Mouse (Mus musculus) frontal cortex, adult (tissue): ENCODE measurements around the gene 1520401A03Rik.
A peak's percentile ranks its signal among the peaks of the same experiment; 100 is the strongest.

Experiments
- ATAC-seq: cut with Nextera tagmentation; 2 replicates; pipeline ENCODE4 v1.9.2; 2017; ENCODE audit warnings: mild to moderate bottlenecking, moderate library complexity, mixed read lengths; ENCODE audit not compliant: low TSS enrichment

1520401A03Rik gene

DNA sequence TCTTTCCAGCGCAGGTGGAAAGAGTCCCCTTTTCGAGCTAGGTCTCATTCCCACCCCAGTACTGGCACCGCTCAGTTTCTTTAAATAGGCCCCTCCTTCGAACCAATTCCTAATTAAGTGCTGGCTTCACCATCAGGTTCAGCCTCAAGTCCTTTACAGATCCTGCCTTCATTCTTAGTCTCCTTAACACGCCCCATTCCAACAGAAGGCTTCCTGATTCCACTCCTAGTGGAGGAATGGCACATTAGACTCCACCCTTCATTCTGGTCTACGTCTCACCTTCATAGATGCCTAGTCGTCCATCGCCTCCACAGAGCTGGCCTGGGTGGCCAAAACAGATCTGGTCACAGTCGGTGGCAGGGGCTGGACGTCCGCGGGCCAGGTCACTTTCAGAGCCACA is 20.4 kb upstream of the 1520401A03Rik start:
- no peak for ATAC-seq

DNA sequence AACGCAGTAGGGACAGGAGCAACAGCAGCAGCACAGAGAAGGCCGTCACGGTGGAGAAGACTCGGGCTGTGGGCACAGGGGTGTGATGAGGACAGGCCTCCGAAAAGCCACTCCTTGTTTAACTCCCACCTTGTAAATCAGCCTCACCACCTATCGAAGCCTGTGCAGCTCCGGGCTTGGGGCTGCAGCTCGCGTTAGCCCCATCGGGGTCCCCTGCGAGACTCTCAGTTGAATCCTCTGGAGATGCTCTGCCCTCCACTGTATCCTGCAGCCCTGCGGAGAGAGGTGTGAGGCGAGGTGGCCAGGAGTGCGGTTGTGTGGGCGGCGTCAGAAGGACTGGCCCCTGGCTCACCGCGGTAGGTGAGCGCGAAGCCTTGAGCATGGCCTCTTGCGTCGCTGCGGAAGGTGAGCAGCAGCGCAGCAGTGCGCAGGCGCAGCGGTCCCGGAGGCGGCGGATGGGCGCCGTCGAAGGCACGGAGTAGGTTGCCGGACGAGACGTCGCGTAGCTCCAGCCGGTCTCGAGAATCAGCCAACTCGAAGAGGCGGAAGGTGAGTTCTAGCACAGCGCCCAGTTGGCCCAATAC is 19.7 kb upstream of the 1520401A03Rik start:
- no peak for ATAC-seq

DNA sequence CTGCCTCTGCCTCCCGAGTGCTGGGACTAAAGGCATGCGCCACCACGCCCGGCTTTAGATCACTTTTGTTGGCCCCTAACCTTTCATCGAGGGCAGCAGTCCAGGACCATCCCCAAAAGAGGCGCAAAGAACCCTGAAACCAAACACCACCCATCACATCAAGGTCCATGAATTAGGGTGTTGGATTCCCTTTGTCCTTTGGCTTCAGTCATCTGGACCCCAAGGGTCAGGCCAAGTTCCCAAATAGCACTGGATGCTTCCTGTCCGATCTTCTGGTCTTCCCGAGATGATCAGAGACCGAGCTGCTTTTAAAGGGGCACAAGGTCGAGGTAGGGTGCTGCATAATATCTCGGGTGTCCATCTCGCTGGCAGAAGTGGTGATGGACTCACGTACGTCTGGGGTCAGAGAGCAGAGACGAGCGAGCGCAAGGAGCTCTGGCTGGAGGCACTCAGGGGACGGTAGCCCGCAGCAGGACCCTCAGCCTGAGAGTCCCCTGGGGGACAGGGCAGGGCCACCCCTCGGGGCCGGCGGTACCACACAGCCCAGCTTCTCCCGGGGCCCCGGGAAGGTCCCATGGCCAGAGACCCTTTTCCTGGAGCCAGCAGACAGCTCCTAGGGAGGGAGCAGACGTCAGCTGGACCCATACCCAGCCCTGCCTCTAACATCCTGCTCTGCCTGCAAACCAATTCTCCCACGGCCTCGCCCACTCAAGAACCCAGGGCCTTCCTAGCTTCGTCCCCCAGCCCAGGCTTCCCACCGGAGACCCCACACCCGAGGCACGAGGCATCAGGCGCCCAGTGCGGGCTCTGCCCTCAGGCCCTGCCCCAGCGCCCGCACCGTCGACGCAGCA is 19.0 kb upstream of the 1520401A03Rik start:
- no peak for ATAC-seq

DNA sequence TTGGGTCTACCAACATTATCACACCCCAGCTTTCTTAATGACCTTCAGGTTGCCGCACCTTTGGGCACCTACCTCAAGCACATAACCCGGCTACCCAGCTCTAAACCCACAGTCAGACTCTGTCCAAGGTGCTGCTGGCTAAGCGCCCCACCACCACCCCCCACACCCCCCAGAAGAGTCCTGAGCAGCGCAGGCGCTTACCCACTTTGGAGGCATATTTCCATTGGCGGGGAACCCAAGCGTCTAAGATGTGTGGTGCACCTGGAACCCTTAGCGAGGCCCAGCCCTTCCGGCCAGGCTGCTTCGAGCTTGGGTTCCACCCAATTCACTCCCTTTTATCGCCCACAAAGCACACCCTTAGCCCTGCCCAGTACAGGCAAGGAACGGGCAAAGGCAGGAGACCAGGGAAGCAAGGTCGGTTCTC is 18.0 kb upstream of the 1520401A03Rik start, which contains the start of gene Paqr4:
TSS of gene Paqr4 (minus strand) at position 270 of the 424 bp plus-strand sequence.
- peak; percentile 4; the same call in 1 of the 2 replicates for ATAC-seq

DNA sequence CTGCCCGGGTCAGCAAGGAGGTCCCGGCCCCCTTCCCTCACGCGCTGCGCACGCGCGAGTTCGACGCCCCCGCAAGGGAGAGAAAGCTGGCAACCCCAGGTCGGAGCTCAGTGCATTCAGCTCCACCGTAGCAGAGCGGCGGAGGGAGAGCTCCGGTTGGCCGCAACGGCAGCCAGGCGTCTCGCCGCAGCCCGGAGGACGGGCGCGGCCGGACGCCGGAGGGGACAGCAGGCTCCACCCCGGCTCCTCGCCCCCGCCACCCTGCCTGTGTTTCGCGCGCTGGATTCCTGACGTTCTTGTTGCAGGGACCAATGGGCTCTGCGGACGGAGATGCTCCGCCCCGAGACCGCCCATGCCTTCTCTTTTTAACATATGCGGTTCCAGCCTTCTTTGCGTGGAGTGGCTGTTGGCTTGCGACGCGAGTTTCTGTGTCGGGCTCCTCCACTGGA is 17.6 kb upstream of the 1520401A03Rik start:
- ATAC-seq = peak; percentile 87

DNA sequence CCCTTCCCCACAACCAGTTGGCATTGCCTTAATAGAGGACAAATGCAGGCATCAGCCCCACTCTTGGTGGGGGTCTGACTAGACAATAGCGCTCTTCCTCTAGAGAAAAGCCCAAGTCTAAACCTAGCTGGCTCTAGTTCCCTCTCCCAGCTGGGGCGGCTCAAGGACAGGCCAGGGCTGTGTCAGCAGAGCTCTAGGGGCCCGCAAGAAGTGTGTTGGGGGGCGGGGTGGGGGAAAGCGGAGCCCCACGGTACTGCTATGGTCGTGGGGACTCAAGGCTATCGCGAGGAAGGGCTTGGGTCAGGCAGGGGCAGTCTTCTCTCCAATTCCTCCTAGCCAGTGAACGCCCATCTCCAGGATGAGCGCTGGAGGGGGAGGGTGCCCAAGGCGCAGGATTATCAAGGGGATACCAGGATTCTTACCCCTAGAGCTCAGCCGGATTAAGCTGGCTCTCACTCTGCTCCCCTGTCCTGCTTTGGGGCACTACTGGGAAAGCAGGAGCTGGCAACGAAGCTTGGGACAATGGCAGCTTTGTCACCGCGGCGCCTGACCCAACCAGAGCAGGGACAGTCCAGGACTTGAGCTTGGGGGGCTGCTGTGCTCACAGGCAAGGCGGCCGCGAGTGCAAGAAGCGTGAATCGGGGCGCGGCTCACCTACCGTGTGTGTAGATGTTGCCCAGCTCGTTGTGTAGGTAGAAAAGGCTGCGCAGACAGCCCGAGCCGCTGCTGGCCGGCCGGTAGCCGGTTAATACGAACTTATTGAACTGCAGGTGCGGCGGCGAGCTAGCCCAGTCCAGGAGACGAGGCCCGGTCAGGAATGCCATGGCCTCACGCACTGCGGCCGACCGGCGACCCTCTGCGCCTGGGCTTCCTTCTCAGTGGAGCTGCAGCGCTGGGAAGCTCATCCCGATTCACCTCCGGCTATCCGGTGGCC is 16.9 kb upstream of the 1520401A03Rik start:
- peak; percentile 29; the same call in 1 of the 2 replicates for ATAC-seq

DNA sequence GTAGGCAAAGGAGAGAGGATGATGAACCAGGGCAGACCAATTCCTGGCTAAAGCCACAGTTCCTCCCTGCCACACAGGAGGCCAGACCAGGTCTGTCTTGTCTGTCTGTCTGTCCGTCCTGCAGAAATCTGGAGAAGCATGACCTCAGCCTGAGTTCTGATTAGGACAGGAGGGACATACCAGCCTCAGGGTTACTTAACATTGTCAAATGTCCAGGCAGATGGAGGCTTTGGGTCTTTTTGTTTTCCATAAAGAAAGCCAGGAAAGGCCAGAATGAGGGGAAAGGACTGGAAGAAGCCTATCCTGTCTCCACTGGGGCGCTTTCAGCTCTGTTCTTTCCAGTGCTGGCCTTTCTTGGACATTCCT is 16.2 kb upstream of the 1520401A03Rik start:
- no peak for ATAC-seq

DNA sequence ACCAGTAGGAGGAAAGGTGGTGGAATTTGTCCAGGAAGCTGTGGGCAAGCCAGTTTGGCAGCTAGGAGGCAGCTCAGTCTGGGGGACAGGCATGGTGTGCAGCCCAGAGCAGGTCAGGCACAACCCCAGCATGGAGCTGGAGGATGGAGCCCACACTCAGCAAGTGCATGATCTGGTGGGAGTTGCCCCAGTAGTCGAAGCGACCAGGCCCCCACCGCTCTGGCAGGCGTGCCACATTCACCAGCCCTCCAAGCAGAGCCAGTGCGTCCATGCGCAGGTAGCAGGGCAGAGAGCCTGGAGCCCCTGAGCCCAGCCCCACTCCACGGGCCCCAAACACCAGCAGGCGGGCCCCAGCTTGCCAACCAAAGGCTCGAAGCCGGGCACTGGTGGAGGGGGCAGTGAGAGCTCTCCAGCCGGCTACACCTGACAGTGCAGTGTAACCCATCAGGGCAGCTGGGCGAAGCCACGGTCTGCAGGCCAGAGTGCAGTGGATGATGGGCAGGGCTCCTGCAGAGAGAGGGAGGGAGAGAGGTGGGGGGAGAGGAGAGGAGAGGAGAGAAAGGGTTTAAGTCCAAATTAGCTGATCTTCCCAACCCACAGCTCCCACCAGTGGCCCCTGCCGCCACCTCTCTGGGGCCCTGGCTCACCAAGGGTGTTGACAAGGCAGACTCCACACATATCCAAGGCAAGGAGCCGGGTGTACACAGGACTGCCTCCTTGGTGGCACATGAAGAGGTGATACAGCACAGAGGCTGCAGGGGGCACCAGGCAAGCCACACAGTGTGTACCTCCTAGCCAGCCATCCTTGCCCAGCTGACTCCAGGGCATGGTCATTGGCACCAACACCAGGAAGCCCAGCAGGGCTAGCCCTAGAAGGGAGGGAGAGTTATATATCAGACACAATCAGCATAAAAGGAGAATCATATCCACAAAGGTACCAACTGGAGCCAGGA is 15.2 kb upstream of the 1520401A03Rik start:
- no peak for ATAC-seq

DNA sequence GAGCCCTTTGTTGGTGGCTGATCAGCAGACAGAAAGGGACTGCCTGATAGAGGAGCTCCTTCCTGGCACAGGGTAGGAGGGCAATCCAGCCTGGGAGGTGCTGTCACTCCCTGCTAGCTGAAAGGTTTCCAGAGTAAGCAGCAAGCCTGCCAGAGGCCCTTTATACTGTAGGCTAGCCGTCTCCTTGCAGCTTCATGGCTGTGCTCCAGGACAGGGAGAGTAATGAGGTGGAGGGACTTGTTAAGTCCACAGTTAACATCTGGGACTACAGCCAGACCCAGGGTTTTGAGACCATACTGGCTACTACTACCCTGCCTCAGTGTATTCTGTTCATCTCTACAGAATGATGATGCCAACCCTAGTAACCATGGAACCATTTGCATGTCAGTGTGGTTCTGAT is 11.8 kb upstream of the 1520401A03Rik start:
- ATAC-seq = no peak

DNA sequence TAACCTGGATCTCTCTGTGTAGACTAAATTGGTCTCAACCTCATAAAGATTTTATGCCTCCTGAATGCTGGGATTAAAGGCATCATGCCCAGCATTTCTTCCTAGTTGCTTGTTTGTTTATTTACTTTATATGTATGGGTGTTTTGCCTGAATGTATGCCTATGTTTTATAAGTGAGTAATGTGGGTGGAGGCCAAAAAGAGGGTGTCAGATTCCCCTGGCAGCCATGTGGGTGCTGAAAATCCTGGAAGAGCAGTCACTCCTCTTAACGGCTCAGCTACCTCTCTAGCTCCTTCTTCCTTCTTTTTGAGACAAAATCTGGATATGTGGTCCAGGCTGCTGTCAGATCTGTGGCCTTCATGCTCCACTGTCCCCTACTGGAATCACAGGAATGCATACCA is 7.9 kb upstream of the 1520401A03Rik start:
- no peak for ATAC-seq

DNA sequence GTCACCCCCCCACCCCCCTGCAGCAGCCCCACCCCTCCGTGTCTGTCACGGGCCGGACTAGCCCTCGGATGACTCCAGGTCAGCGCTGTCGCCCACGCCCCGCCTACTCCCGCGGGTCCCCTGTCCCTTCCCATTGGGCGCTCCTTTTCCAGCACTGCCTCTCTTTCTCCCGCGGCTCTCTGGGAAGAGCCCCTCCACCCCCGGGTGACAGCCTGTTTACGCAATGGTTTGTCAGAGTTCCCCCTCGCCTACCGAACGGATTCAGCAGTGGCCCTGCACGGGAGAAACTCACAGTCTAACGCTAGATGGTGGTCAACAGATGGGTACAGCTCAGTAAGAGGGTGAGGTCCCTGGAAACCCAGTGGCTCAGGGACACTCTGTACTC is 4.2 kb upstream of the 1520401A03Rik start:
- peak; percentile 53 for ATAC-seq

DNA sequence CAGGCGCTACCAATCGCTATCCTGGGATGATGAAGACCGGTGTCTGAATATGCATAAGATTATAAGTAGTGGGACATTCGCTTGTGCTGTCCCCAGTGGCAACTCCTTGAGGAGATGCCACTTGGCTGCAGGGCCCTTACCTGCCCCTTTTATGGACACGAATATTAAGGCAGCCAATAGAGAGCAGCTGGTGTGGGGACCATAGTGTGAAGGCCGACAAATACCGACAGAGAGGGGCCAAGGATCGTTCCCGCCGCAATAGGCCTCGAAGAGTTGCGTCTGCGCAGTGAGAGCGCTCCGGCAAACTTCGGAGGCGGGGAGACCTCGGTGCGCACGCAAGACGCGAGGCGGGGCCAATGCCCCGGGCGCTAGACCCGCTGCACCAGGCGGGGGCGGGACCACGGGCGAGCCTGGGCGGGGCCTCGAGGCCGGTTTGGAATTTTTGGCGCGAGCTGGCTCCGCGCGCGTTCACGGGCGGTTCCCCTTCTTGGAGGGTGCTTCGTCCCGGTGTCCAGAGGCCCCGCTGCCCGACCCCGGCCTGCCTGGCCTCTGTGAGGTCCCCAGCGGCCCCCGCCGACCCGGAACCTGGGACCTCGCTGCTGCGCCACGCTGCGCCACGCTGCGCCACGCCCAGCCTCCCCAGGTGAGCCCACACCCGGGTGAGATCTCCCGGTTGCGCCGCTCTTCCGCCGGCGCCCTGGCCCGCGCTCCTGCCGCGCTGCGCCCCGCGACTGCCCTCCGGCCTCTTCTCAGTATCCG is 3.6 kb upstream of the 1520401A03Rik start, which contains the start of gene Pkmyt1:
TSS of gene Pkmyt1 (plus strand) at position 338 of the 759 bp plus-strand sequence.
- peak; percentile 89 for ATAC-seq

DNA sequence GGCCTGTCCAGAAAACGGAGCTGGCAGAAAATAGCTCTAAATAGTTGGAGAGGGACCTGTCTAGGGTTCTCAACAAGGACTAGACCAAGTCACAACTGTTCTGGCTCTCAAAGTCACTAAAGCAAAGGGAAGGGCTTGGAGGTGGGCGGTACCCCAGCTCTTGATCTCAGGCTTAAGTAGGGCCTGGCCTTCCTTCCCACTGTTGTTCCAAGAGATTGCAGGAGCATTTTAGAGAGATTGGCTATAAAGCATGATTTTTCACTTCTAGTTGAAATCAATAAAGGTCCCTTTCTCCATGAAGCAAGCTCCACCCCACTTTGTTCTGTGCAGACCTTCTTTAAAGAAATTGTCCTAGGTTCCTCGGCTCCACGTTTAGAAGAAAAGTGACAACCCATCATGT is 2.9 kb upstream of the 1520401A03Rik start:
- no peak for ATAC-seq

DNA sequence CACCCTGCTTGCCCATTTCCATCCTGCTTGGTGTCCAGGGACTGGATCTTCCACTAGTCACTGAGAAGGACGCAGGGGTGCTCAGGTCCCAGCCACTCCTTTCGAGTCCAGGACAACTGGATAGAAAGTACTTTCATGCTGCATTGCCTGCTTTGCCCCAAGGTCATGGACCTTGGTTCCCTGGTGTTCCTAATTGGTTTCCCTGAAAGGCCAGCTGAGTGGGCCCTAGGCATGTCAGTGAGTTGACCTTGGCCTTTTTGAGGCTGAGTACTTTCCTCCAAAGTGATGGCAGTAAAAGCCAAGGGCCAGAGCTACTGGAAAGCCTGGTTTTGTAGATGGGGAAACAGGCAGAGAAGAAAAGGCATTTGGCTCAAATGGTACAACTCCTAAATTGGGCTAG is 697 bp downstream of the 1520401A03Rik start:
- no peak for ATAC-seq

DNA sequence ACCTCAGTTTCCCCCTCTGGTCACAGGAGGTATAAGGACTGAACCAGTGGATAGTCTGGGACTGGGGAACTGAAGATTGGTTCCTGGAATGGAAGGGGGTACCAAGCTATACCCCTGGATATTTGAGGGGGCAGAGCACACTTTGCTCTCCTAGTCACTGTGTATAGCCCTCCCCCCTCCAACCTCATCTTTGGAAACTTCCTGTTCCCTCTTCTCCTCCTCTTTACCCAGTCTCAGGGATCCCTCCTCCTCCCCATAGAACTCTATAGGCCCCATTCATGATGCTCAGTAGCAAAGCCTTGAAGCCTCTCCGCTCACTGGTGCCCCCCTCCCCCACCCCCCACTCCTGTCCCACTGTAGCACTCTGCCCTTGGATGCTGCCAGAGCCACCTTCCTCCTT is 3.1 kb downstream of the 1520401A03Rik start:
- ATAC-seq = no peak

DNA sequence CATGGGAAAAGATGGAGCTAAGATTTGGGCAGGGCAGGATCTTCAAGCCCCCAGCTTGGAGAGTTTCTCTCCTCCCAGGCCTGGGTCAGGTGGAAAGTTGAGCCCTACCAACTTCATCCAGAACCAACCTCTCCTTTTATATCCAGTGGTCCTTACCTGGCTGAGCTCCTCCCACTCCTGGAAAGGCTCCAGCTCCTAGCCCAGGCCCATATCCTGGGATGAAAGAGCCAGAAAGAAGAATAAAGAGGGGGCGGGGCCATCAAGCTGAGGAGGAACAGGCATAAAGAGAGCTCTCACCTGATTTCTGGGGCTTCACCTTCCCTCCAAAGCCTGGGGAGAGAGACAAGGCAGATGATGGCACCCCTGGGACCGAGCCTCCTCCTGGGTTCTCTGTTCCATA is 5.6 kb downstream of the 1520401A03Rik start:
- ATAC-seq = no peak

DNA sequence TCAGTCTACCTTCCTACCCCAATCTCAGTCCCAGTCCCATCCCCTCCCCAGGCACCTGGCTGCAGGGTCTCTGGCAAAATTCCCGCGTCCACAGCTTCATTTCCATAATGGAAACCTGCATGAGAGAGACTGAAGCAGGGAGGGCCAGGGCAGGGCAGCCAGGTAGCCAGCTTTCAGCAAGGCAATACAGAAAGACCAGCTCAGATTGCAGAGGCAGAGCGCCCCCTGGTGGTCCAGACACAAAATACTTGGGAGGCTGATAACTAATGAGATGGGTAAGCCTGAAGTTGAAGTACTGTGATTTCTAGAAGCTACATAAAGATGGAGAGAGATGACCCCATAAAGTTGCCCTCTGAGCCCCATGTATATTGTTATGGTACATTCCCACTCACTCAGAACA is 16.4 kb downstream of the 1520401A03Rik start:
- ATAC-seq = peak; percentile 83

DNA sequence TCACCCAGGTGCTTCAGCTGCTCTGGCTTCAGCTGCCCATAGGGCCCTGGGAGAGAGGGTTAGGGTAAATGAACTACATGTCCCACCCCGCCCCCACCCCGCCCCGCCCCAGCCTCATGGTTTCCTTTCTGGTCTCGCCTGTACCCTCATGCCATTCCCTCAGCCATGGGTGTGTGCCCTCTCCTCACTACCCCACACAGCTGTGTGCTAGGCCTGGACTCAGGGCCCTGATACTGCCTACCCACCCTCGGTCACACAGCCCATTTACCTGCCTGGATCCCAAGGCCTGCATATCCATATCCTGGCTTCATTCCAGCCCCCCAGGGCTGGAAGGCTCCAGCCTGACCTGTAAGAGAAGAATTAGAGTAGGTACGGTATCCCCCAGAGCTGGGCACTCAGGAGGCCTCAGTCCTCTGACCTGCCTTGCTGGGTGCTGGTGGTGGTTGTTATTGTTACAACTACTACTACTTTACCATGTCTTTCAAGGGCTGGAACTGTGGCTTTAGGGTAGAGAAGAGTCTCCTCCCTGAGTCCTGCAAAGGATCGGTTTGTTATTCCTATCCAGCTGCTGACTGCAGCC is 17.0 kb downstream of the 1520401A03Rik start:
- ATAC-seq = no peak

DNA sequence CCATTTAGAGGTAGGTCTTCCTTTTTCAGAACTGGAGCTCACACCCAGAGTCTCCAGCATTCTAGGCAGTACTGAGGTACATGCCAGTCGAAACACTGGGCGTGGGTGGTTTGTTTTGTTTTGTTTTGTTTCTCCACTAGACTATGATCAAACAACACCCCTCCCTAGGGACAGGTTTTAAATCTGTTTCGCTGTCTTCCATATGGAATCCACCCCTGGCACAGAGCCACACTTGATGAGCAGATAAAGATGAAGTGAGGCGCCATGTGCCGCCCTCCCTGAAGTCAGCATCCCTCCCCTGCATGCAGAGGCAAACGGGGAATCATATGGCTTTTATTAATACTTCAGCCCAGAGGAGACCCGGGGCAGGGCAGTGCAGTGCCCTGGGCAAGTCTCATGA is 17.8 kb downstream of the 1520401A03Rik start:
- ATAC-seq = no peak

DNA sequence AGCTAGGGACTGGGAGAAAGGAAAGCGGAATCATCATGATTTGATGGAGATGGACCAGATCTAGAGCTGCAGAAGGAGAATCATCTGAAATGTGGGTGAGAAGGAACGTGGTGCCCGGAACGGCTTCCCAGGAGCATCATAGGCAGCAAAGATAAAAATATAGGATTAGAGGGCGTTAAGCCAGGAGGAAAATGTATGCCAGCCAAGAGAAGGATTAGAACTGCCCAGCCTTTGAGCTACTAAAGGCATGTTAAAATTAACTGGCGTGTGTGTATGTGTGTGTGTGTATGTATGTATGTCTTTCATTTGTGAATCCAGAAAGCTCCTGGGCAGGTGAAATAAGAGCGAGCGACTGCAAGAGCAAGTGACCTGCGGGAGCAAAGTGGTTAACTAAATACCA is 19.3 kb downstream of the 1520401A03Rik start:
- no peak for ATAC-seq
